Mouse (Mus musculus): Measurements from ENCODE around the gene Fbxo10. TPM values are rescaled to one million over a fixed set of nuclear protein-coding genes. Genes with fewer than 3 reads are reported as not detected.
"Not testable (repeated sequence)": the region's sequence is repeated elsewhere in the genome, so short reads cannot be mapped to it uniquely, and the experiment has no call there.

Fbxo10 gene
- polyA plus RNA-seq (2016; fragmentation: Nextera tagmentation; extraction: Ambion mirVana): 13.7 and 17.9 TPM in 2 replicates

GRCm38 (mm10) chr4:45084021-45084894 lies at the start of gene Fbxo10:
Gene Fbxo10 (minus strand): TSS chr4:45084604.
- no peaks in the 10 kb centered on the region for H3K9me3 ChIP-seq (replicated peaks)
- peak; percentile 96 for DNase-seq (ENCODE audit: low spot score)
- H3K27me3 ChIP-seq (ENCODE audit: low read depth, poor library complexity, severe bottlenecking): no peaks in the 10 kb centered on the region
- H3K36me3 ChIP-seq: 0 out of 2 replicates have a peak, but pooled peaks cover 4% of the 10 kb centered on the region
- H3K27ac ChIP-seq: peak within 1 kb of the TSS; percentile 94
- under 1% methylated on average over 76 of the region's 77 CpGs for WGBS
- H3K4me3 ChIP-seq: peak within 1 kb of the TSS; percentile 94
- peaks cover 18% of the 10 kb centered on the region for H3K4me1 ChIP-seq

- H3K27me3 ChIP-seq (ENCODE audit: low read depth, poor library complexity, severe bottlenecking): no peaks in the 10 kb centered on the region
- no peaks in the 10 kb centered on the region for H3K9me3 ChIP-seq (replicated peaks)
- WGBS: 77% methylated on average over 4 of the region's 4 CpGs
- H3K4me3 ChIP-seq: no peak overlapping the region
- H3K36me3 ChIP-seq: no peaks in the 10 kb centered on the region
- no peak overlapping the region for H3K27ac ChIP-seq
- DNase-seq (ENCODE audit: low spot score): no peak
- H3K4me1 ChIP-seq: no peaks in the 10 kb centered on the region; the same call in 1 of the 2 replicates
Measured at GRCm38 (mm10) chr4:45131021-45131420, 46.6 kb upstream of the Fbxo10 start.

GRCm38 (mm10) chr4:45121311-45121710 lies 36.9 kb upstream of the Fbxo10 start:
- WGBS: 91% methylated on average over 11 of the region's 11 CpGs
- no peaks in the 10 kb centered on the region for H3K9me3 ChIP-seq (replicated peaks)
- H3K4me3 ChIP-seq: no peak overlapping the region

GRCm38 (mm10) chr4:45108456-45109110 lies 24.2 kb upstream of the Fbxo10 start:
- peak overlapping the region; percentile 99 for H3K4me3 ChIP-seq
- H3K9me3 ChIP-seq (replicated peaks): no peaks in the 10 kb centered on the region
- no peak overlapping the region for H3K27ac ChIP-seq
- peaks cover 13% of the 10 kb centered on the region for H3K4me1 ChIP-seq
- WGBS: 70% methylated on average over 8 of the region's 8 CpGs
- DNase-seq (ENCODE audit: low spot score): no peak
- H3K27me3 ChIP-seq (ENCODE audit: low read depth, poor library complexity, severe bottlenecking): no peaks in the 10 kb centered on the region
- peaks cover 23% of the 10 kb centered on the region for H3K36me3 ChIP-seq

More at GRCm38 (mm10) chr4:45121311-45121710, 36.9 kb upstream of the Fbxo10 start:
- no peaks in the 10 kb centered on the region for H3K36me3 ChIP-seq
- H3K4me1 ChIP-seq: no peaks in the 10 kb centered on the region
- H3K27me3 ChIP-seq (ENCODE audit: low read depth, poor library complexity, severe bottlenecking): no peaks in the 10 kb centered on the region
- no peak for DNase-seq (ENCODE audit: low spot score)
- no peak overlapping the region for H3K27ac ChIP-seq

GRCm38 (mm10) chr4:45107601-45108277 lies 23.3 kb upstream of the Fbxo10 start, which contains the start of gene Tomm5:
Gene Tomm5 (minus strand): TSS chr4:45108114.
- peak; percentile 89 for DNase-seq (ENCODE audit: low spot score)
- no peaks in the 10 kb centered on the region for H3K27me3 ChIP-seq (ENCODE audit: low read depth, poor library complexity, severe bottlenecking)
- no peaks in the 10 kb centered on the region for H3K9me3 ChIP-seq (replicated peaks)
- H3K4me1 ChIP-seq: peaks cover 13% of the 10 kb centered on the region
- H3K36me3 ChIP-seq: peaks cover 30% of the 10 kb centered on the region
- WGBS: under 1% methylated on average over 39 of the region's 39 CpGs
- peak within 1 kb of the TSS; percentile 99 for H3K4me3 ChIP-seq
- H3K27ac ChIP-seq: peak within 1 kb of the TSS; percentile 89

GRCm38 (mm10) chr4:45107066-45107465 lies 22.7 kb upstream of the Fbxo10 start:
- 4% methylated on average over 4 of the region's 4 CpGs for WGBS
- peak overlapping the region; percentile 89 for H3K27ac ChIP-seq
- no peaks in the 10 kb centered on the region for H3K27me3 ChIP-seq (ENCODE audit: low read depth, poor library complexity, severe bottlenecking)
- no peaks in the 10 kb centered on the region for H3K9me3 ChIP-seq (replicated peaks)
- peak overlapping the region; percentile 99 for H3K4me3 ChIP-seq
- peaks cover 37% of the 10 kb centered on the region for H3K36me3 ChIP-seq
- no peak for DNase-seq (ENCODE audit: low spot score)
- peaks cover 13% of the 10 kb centered on the region for H3K4me1 ChIP-seq

GRCm38 (mm10) chr4:45106409-45106808 lies 22.0 kb upstream of the Fbxo10 start:
- Histone ChIP-seq H3K27ac (no peak overlapping the region), H3K36me3 (peaks cover 43% of the 10 kb centered on the region), H3K27me3 (ENCODE audit: low read depth, poor library complexity, severe bottlenecking) (no peaks in the 10 kb centered on the region), H3K9me3 (replicated peaks) (no peaks in the 10 kb centered on the region), H3K4me1 (peaks cover 13% of the 10 kb centered on the region), H3K4me3 (peak overlapping the region; percentile 99)
- DNase-seq (ENCODE audit: low spot score): no peak
- 73% methylated on average over 5 of the region's 5 CpGs for WGBS

- Histone ChIP-seq H3K4me3 (no peak overlapping the region), H3K36me3 (peaks cover 12% of the 10 kb centered on the region), H3K27me3 (ENCODE audit: low read depth, poor library complexity, severe bottlenecking) (no peaks in the 10 kb centered on the region), H3K9me3 (replicated peaks) (no peaks in the 10 kb centered on the region), H3K27ac (no peak overlapping the region), H3K4me1 (no peaks in the 10 kb centered on the region)
- WGBS: 36% methylated on average over 7 of the region's 7 CpGs
- DNase-seq (ENCODE audit: low spot score): peak; percentile 86
Measured at GRCm38 (mm10) chr4:45097198-45097872, 12.9 kb upstream of the Fbxo10 start.

GRCm38 (mm10) chr4:45084895-45085290 lies 489 bp upstream of the Fbxo10 start:
- 53% methylated on average over 8 of the region's 8 CpGs for WGBS
- peak overlapping the region; percentile 94 for H3K27ac ChIP-seq
- no peak for DNase-seq (ENCODE audit: low spot score)

GRCm38 (mm10) chr4:45083487-45083886 lies 917 bp downstream of the Fbxo10 start:
- Histone ChIP-seq H3K4me1 (peaks cover 18% of the 10 kb centered on the region), H3K9me3 (replicated peaks) (no peaks in the 10 kb centered on the region), H3K27ac (no peak overlapping the region), H3K27me3 (ENCODE audit: low read depth, poor library complexity, severe bottlenecking) (no peaks in the 10 kb centered on the region), H3K4me3 (peak overlapping the region; percentile 94), H3K36me3 (peaks cover 8% of the 10 kb centered on the region)
- 6% methylated on average over 8 of the region's 8 CpGs for WGBS
- no peak for DNase-seq (ENCODE audit: low spot score)

More at GRCm38 (mm10) chr4:45084895-45085290, 489 bp upstream of the Fbxo10 start:
- Histone ChIP-seq H3K36me3 (0 out of 2 replicates have a peak, but pooled peaks cover 1% of the 10 kb centered on the region), H3K9me3 (replicated peaks) (no peaks in the 10 kb centered on the region), H3K4me3 (peak overlapping the region; percentile 94), H3K4me1 (peaks cover 18% of the 10 kb centered on the region), H3K27me3 (ENCODE audit: low read depth, poor library complexity, severe bottlenecking) (no peaks in the 10 kb centered on the region)

- H3K4me1 ChIP-seq: peaks cover 18% of the 10 kb centered on the region
- DNase-seq (ENCODE audit: low spot score): no peak
- H3K36me3 ChIP-seq: peaks cover 10% of the 10 kb centered on the region
- no peaks in the 10 kb centered on the region for H3K9me3 ChIP-seq (replicated peaks)
- H3K27me3 ChIP-seq (ENCODE audit: low read depth, poor library complexity, severe bottlenecking): no peaks in the 10 kb centered on the region
- peak overlapping the region; percentile 94 for H3K4me3 ChIP-seq
- H3K27ac ChIP-seq: no peak overlapping the region
- 89% methylated on average over 9 of the region's 9 CpGs for WGBS
Measured at GRCm38 (mm10) chr4:45082951-45083350, 1.5 kb downstream of the Fbxo10 start.

- 92% methylated on average over 4 of the region's 4 CpGs for WGBS
Measured at GRCm38 (mm10) chr4:45081041-45081440, 3.4 kb downstream of the Fbxo10 start.

More at GRCm38 (mm10) chr4:45081041-45081440, 3.4 kb downstream of the Fbxo10 start:
- peaks cover 18% of the 10 kb centered on the region for H3K4me1 ChIP-seq
- peaks cover 12% of the 10 kb centered on the region for H3K36me3 ChIP-seq
- not testable (repeated sequence) for H3K4me3 ChIP-seq; H3K27me3 ChIP-seq (ENCODE audit: low read depth, poor library complexity, severe bottlenecking); H3K9me3 ChIP-seq (replicated peaks); DNase-seq (ENCODE audit: low spot score); H3K27ac ChIP-seq
